Mouse (Mus musculus): ENCODE data around the gene Rtn4r. TPM values are rescaled to one million over a fixed set of nuclear protein-coding genes. Genes with fewer than 3 reads are reported as not detected.
A peak's percentile ranks its signal among the peaks of the same experiment; 100 is the strongest.

Rtn4r gene
- 100 to 1,000 TPM; 106 to 111 TPM for total RNA-seq (2021)
- long read RNA-seq, experiment 1, transcript Rtn4r-201 (2 exons, 1,938 nt), result major isoform, 38 of 47 reads
- long read RNA-seq, experiment 1, partial matches to known transcripts, result 4 of 47 reads
- long read RNA-seq, experiment 1, other reads (novel, unspliced or antisense), result 5 of 47 reads
- long read RNA-seq, experiment 2, transcript Rtn4r-201 (2 exons, 1,938 nt), result major isoform, 48 of 67 reads
- long read RNA-seq, experiment 2, partial matches to known transcripts, result 13 of 67 reads
- long read RNA-seq, experiment 2, other reads (novel, unspliced or antisense), result 6 of 67 reads

GRCm38 (mm10) chr16:18127241-18127861, at the start of gene Rtn4r:
TSS of gene Rtn4r (plus strand) at chr16:18127642.
- DNase-seq (ENCODE audit: low spot score in 2 of 2), result peak; percentile 59 to 72
- peak within 1 kb of the TSS; percentile 95 for H3K27ac ChIP-seq
- peak; percentile 85 for TF ChIP-seq CTCF (conservative IDR thresholded peaks at IDR 0.05)
- peak within 1 kb of the TSS; percentile 76 for H3K4me3 ChIP-seq

GRCm38 (mm10) chr16:18078314-18079015, 49.0 kb upstream of the Rtn4r start:
- DNase-seq (ENCODE audit: low spot score in 2 of 2), result no peak
- Histone ChIP-seq H3K4me3 (no peak overlapping the region), H3K27ac (no peak overlapping the region)
- TF ChIP-seq CTCF (conservative IDR thresholded peaks at IDR 0.05), result no peak

- Histone ChIP-seq H3K27ac (no peak overlapping the region), H3K4me3 (no peak overlapping the region)
- TF ChIP-seq CTCF (conservative IDR thresholded peaks at IDR 0.05), result no peak
- DNase-seq (ENCODE audit: low spot score in 2 of 2), result no peak
Observed at GRCm38 (mm10) chr16:18079300-18079699, 48.1 kb upstream of the Rtn4r start.

- no peak for TF ChIP-seq CTCF (conservative IDR thresholded peaks at IDR 0.05)
- Histone ChIP-seq H3K4me3 (no peak overlapping the region), H3K27ac (no peak overlapping the region)
- DNase-seq (ENCODE audit: low spot score in 2 of 2), result no peak
Observed at GRCm38 (mm10) chr16:18080171-18080570, 47.3 kb upstream of the Rtn4r start.

GRCm38 (mm10) chr16:18081149-18081827, 46.2 kb upstream of the Rtn4r start:
- peak overlapping the region; percentile 80 for H3K27ac ChIP-seq
- peak; percentile 21; the same call in 1 of the 2 replicates for TF ChIP-seq CTCF (conservative IDR thresholded peaks at IDR 0.05)
- no peak for DNase-seq (ENCODE audit: low spot score in 2 of 2)
- H3K4me3 ChIP-seq, result no peak overlapping the region

GRCm38 (mm10) chr16:18082291-18082690, 45.2 kb upstream of the Rtn4r start:
- Histone ChIP-seq H3K27ac (peak overlapping the region; percentile 80), H3K4me3 (no peak overlapping the region)
- no peak for DNase-seq (ENCODE audit: low spot score in 2 of 2)
- no peak for TF ChIP-seq CTCF (conservative IDR thresholded peaks at IDR 0.05)

- no peak for TF ChIP-seq CTCF (conservative IDR thresholded peaks at IDR 0.05)
- DNase-seq (ENCODE audit: low spot score in 2 of 2), result peak; percentile 43 to 80
- H3K4me3 ChIP-seq, result no peak overlapping the region
- peak overlapping the region; percentile 80 for H3K27ac ChIP-seq
Observed at GRCm38 (mm10) chr16:18083231-18083951, 44.1 kb upstream of the Rtn4r start.

- DNase-seq (ENCODE audit: low spot score in 2 of 2), result no peak
- no peak for TF ChIP-seq CTCF (conservative IDR thresholded peaks at IDR 0.05)
- Histone ChIP-seq H3K27ac (peak overlapping the region; percentile 80), H3K4me3 (no peak overlapping the region)
Observed at GRCm38 (mm10) chr16:18084262-18084661, 43.2 kb upstream of the Rtn4r start.

GRCm38 (mm10) chr16:18087101-18087500, 40.3 kb upstream of the Rtn4r start:
- H3K4me3 ChIP-seq, result peak overlapping the region; percentile 70

GRCm38 (mm10) chr16:18096348-18096747, 31.1 kb upstream of the Rtn4r start:
- TF ChIP-seq CTCF (conservative IDR thresholded peaks at IDR 0.05), result no peak
- no peak overlapping the region for H3K4me3 ChIP-seq
- no peak overlapping the region for H3K27ac ChIP-seq
- no peak for DNase-seq (ENCODE audit: low spot score in 2 of 2)

More at GRCm38 (mm10) chr16:18087101-18087500, 40.3 kb upstream of the Rtn4r start:
- peak overlapping the region; percentile 78 for H3K27ac ChIP-seq
- DNase-seq (ENCODE audit: low spot score in 2 of 2), result no peak
- no peak for TF ChIP-seq CTCF (conservative IDR thresholded peaks at IDR 0.05)

GRCm38 (mm10) chr16:18102816-18103215, 24.6 kb upstream of the Rtn4r start:
- no peak overlapping the region for H3K27ac ChIP-seq
- no peak overlapping the region for H3K4me3 ChIP-seq
- DNase-seq (ENCODE audit: low spot score in 2 of 2), result no peak
- TF ChIP-seq CTCF (conservative IDR thresholded peaks at IDR 0.05), result no peak

GRCm38 (mm10) chr16:18103366-18103765, 24.1 kb upstream of the Rtn4r start:
- Histone ChIP-seq H3K4me3 (no peak overlapping the region), H3K27ac (no peak overlapping the region)
- DNase-seq (ENCODE audit: low spot score in 2 of 2), result no peak
- no peak for TF ChIP-seq CTCF (conservative IDR thresholded peaks at IDR 0.05)

Data from layer of hippocampus, adult 2 months (tissue).